Mouse (Mus musculus) olfactory bulb, adult 2 months (tissue): ENCODE results near the gene Adam21.

ENCODE experiments used
- CTCF ChIP-seq: fragments of 200-500 bp; IDR thresholded peaks from 2 replicates; pipeline ENCODE4 v1.5.1; 2012; ENCODE audit warnings: low read depth, mild to moderate bottlenecking, low read length, moderate library complexity; ENCODE audit not compliant: insufficient read depth
- POLR2A ChIP-seq: fragments of 200-500 bp; IDR thresholded peaks from 2 replicates; pipeline ENCODE4 v1.6.1; 2012; ENCODE audit warnings: mild to moderate bottlenecking, low read depth, low read length, moderate library complexity; ENCODE audit not compliant: insufficient read depth

DNA sequence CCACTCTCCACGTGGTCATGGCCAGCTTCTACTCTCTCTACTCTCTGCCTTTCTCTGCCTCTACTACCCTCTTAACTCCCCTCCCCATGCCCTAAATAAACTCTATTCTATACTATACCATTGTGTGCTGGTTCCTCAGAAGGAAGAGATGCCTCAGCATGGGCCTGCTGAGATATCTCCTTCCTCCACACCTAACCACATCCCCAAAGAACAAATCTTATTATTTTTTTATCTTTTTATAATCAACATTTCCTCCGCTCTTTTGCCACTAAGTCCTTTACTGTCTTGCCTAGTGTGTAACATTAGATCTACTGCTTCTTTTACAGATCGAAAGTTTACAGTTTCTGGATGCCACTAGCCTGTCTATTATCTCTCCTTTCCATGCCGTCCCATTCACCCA lies 21.1 kb downstream of the Adam21 start:
- TF ChIP-seq POLR2A (no peak), CTCF (no peak)
